Mouse (Mus musculus) intestine, postnatal 0 days (tissue): ENCODE data around the gene Palb2. TPM values are rescaled to one million over a fixed set of nuclear protein-coding genes. Genes with fewer than 3 reads are reported as not detected.

Experiments used
- ATAC-seq: fragments of 200-750 bp; cut with Nextera tagmentation; 2 replicates; pipeline ENCODE4 v1.8.0; 2017; ENCODE audit warnings: mild to moderate bottlenecking, moderate TSS enrichment, moderate library complexity
- H3K27ac ChIP-seq: fragments of 300-500 bp; sonication (generic); 2 replicates; pipeline ENCODE4 v1.5.1; 2014; ENCODE audit warnings: mild to moderate bottlenecking, low read depth, low read length, moderate library complexity
- H3K27me3 ChIP-seq: fragments of 300-500 bp; sonication (generic); replicated peaks from 2 replicates; pipeline ENCODE4 v1.6.1; 2014; ENCODE audit warnings: low read length, mixed read lengths; ENCODE audit not compliant: control insufficient read depth, insufficient read depth
- H3K36me3 ChIP-seq: fragments of 300-500 bp; sonication (generic); 2 replicates; pipeline ENCODE4 v1.6.1; 2014; ENCODE audit warnings: mild to moderate bottlenecking, moderate library complexity; ENCODE audit not compliant: control insufficient read depth, insufficient read depth
- H3K4me1 ChIP-seq: fragments of 300-500 bp; sonication (generic); replicated peaks from 2 replicates; pipeline ENCODE4 v1.6.1; 2014; ENCODE audit warnings: antibody characterized with exemption, low read length, mixed read lengths; ENCODE audit not compliant: control insufficient read depth, insufficient read depth
- H3K4me2 ChIP-seq: fragments of 300-500 bp; sonication (generic); replicated peaks from 2 replicates; pipeline ENCODE4 v1.6.1; 2014; ENCODE audit warnings: low read depth, mild to moderate bottlenecking, moderate library complexity
- H3K4me3 ChIP-seq: fragments of 300-500 bp; sonication (generic); 2 replicates; pipeline ENCODE4 v1.5.1; 2014; ENCODE audit warnings: low read depth, low read length
- H3K9ac ChIP-seq: fragments of 300-500 bp; sonication (generic); 2 replicates; pipeline ENCODE4 v1.6.1; 2014; ENCODE audit warnings: mild to moderate bottlenecking, low read depth, low read length
- H3K9me3 ChIP-seq: fragments of 300-500 bp; sonication (generic); 2 replicates; pipeline ENCODE4 v1.6.1; 2016; ENCODE audit warnings: mixed run types; ENCODE audit not compliant: control insufficient read depth
- CTCF ChIP-seq: sonication (generic); IDR thresholded peaks from 2 replicates; pipeline ENCODE4 v1.5.1; 2016; ENCODE audit warnings: low read depth, mild to moderate bottlenecking, control low read depth, antibody characterized with exemption, moderate library complexity
- WGBS: fragments of 180-500 bp; shearing (Covaris S2); extraction: QIAGEN DNeasy Blood & Tissue Kit; methylation state at CpG from one replicate; pipeline ENCODE4 v1.1.7; 2014; 5-methylcytosine and 5-hydroxymethylcytosine counted together
- polyA plus RNA-seq: library from polyadenylated mRNA; unstranded; fragments of >200 nt; fragmentation: Nextera tagmentation; extraction: Ambion mirVana; gene quantifications from 2 replicates; pipeline ENCODE4 v1.2.1, GENCODE M21; 2015

Gene Palb2
- polyA plus RNA-seq, 1 experiment from 2014 or later: 3.9 TPM

DNA sequence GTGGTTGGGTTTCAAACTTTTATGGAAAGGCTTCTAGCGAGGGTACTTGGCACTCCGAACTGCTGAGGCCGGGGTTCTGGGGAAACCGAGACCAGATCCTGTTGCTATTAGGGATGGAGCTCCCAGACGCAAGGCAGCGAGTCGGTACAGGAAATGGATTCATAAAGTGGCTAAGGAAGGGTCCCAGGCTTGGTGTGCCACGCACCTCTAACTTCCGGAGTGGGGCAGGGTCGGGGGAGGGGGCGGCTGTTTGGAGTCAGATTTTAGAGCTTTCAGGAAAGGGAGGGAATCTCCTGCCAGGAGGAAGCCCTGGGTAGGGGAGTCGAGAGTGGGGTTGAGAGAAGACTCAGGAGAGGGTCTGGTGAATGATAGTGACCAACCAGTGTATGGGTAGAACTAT is 27.3 kb upstream of the Palb2 start:
- Histone ChIP-seq H3K4me3 (peak overlapping the region; percentile 59), H3K4me2 (peak overlapping the region; percentile 87), H3K27me3 (no peaks in the 10 kb centered on the region), H3K36me3 (peaks cover 19% of the 10 kb centered on the region; the same call in 1 of the 2 replicates), H3K9me3 (no peaks in the 10 kb centered on the region), H3K4me1 (no peaks in the 10 kb centered on the region; the same call in 1 of the 2 replicates), H3K27ac (no peak overlapping the region), H3K9ac (peak overlapping the region; percentile 55)
- TF ChIP-seq CTCF: no peak
- ATAC-seq: no peak
- 0% methylated on average over 12 of the region's 12 CpGs for WGBS

GRCm38 (mm10) chr7:122158915-122159902 is 26.4 kb upstream of the Palb2 start, which contains the start of gene Plk1:
Gene Plk1, plus strand, starts transcription at chr7:122159439.
- under 1% methylated on average over 63 of the region's 63 CpGs for WGBS
- ATAC-seq: peak; percentile 87
- no peaks in the 10 kb centered on the region; the same call in 1 of the 2 replicates for H3K4me1 ChIP-seq
- peak; percentile 25; the same call in 1 of the 2 replicates for TF ChIP-seq CTCF
- H3K36me3 ChIP-seq: peaks cover 12% of the 10 kb centered on the region; the same call in 1 of the 2 replicates
- peak within 1 kb of the TSS; percentile 59 for H3K4me3 ChIP-seq
- H3K9ac ChIP-seq: peak within 1 kb of the TSS; percentile 63
- no peaks in the 10 kb centered on the region for H3K27me3 ChIP-seq
- H3K9me3 ChIP-seq: no peaks in the 10 kb centered on the region
- peak within 1 kb of the TSS; percentile 70; the same call in 1 of the 2 replicates for H3K27ac ChIP-seq
- peak within 1 kb of the TSS; percentile 87 for H3K4me2 ChIP-seq

DNA sequence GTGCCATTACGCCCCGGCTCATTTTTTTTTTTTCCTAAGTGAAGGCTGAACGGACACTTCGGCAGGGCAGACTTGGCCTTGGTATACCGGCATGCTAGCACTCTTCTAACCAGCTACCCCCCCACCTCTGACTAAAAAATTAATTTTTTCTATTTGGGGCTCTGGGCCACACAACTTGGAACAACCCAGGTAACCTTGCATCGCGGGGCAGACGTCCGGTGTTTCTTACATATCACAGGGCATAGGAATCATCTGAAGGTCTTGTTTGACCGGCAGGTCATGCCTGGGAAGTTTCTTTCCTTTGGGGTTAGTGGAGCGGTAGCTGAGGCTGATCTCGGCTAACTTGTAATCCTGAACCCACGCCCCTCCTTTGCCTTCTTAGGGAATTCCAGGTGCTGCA is 25.7 kb upstream of the Palb2 start:
- Histone ChIP-seq H3K4me1 (no peaks in the 10 kb centered on the region; the same call in 1 of the 2 replicates), H3K9me3 (no peaks in the 10 kb centered on the region), H3K27ac (peak overlapping the region; percentile 70; the same call in 1 of the 2 replicates), H3K4me3 (peak overlapping the region; percentile 59), H3K36me3 (peaks cover 7% of the 10 kb centered on the region; the same call in 1 of the 2 replicates), H3K4me2 (peak overlapping the region; percentile 87), H3K27me3 (no peaks in the 10 kb centered on the region), H3K9ac (peak overlapping the region; percentile 63)
- no peak for TF ChIP-seq CTCF
- WGBS: 2% methylated on average over 13 of the region's 13 CpGs
- ATAC-seq: no peak

DNA sequence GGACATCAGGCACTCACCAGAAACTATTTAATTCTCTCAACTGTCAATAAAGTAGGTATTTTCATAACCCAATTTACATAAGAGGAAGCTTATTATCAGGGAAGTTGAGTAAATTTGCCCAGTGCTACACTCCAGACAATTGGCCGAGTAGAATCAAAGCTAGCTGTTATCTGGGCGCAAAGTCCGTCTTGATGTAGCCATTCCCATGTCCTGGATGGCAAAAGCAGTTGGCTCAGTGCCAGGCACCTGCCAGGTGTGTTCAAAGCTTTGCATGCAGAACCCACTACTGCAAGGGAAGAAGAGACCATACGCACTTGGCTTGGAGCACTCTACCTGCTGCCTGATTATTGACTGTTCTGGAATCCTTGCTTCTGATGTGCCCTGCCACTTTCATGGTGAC is 19.7 kb upstream of the Palb2 start:
- Histone ChIP-seq H3K4me2 (no peak overlapping the region), H3K9me3 (no peaks in the 10 kb centered on the region), H3K27ac (no peak overlapping the region), H3K27me3 (no peaks in the 10 kb centered on the region), H3K36me3 (peaks cover 14% of the 10 kb centered on the region), H3K4me3 (no peak overlapping the region), H3K9ac (no peak overlapping the region), H3K4me1 (peaks cover 6% of the 10 kb centered on the region; the same call in 1 of the 2 replicates)
- no peak for TF ChIP-seq CTCF
- 43% methylated on average over 4 of the region's 4 CpGs for WGBS
- ATAC-seq: peak; percentile 95

DNA sequence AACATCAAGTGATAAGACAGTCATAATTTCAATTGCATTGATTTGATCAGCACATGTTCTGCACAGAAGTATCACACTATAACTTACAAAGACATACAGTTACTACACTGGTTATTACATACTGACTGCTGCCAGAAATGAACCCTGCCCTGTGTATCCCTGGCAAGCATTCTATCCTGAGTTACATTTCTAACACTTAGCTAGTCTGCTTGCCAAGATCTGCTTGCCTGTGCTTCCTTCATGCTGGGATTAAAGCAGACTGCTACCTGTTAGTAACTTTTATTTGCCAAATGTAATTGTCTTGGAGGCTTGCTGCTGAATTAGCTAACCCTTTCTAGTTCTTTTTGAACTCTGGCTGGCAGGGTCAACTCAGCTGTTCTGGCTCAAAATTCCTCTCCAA is 8.2 kb upstream of the Palb2 start:
- Histone ChIP-seq H3K9me3 (no peaks in the 10 kb centered on the region), H3K4me3 (no peak overlapping the region), H3K4me2 (no peak overlapping the region), H3K9ac (no peak overlapping the region), H3K27me3 (no peaks in the 10 kb centered on the region), H3K27ac (no peak overlapping the region), H3K36me3 (peaks cover 91% of the 10 kb centered on the region), H3K4me1 (no peaks in the 10 kb centered on the region)
- no peak for ATAC-seq
- TF ChIP-seq CTCF: no peak

- no peak for TF ChIP-seq CTCF
- no peaks in the 10 kb centered on the region for H3K4me1 ChIP-seq
- no peak overlapping the region for H3K4me2 ChIP-seq
- no peaks in the 10 kb centered on the region for H3K9me3 ChIP-seq
- no peak overlapping the region for H3K27ac ChIP-seq
- no peaks in the 10 kb centered on the region for H3K27me3 ChIP-seq
- no peak overlapping the region for H3K9ac ChIP-seq
- H3K36me3 ChIP-seq: peaks cover 80% of the 10 kb centered on the region
- 91% methylated on average over 5 of the region's 5 CpGs for WGBS
- no peak for ATAC-seq
- no peak overlapping the region for H3K4me3 ChIP-seq
Measured at GRCm38 (mm10) chr7:122138190-122138589, 5.4 kb upstream of the Palb2 start.
